Mouse (Mus musculus): ENCODE results near the gene Ing3. TPM values are rescaled to one million over a fixed set of nuclear protein-coding genes. Genes with fewer than 3 reads are reported as not detected.

The Ing3 gene
- polyA plus RNA-seq, 1 experiment, result 11.0 TPM

DNA sequence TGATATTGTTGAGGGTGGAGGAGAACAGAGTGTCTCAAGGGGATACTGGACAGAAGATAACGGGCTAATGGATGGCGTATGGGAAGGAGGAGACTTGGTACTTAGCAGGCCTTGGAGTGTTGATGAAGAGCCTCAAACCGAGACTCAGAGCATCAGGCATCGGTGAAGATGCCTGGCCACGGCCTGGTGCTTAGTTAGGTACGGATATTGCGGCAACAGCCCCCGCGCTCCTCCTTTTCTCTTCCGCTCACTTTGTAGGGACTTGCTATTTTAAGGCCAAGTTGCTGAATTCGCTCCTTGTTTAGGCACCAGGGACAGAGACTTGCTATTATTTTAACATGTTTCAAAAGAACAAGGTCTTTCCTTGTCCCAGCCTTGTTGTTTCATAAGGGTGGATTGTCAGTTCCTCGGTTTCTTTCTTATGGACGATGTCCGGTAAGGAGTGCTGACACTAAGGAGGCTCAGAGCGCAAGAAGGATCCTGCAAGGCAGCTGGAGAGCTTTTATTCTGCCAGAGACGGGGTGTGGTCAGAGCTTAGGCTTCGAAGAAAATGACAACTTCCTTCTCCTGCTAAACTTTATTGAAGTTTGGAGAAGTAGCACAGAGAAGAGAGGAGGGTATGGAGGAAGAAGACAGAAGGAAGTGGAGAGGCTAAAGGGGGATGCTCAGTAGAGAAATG lies 53.3 kb downstream of the Ing3 start:
- WGBS, result 49% methylated on average over 17 of the region's 17 CpGs
- Histone ChIP-seq H3K4me3 (ENCODE audit: insufficient read depth, low read depth, low read length) (no peak overlapping the region), H3K27ac (ENCODE audit: insufficient read depth, low read depth, low read length) (peak overlapping the region; percentile 49; the same call in 1 of the 2 replicates), H3K27me3 (replicated peaks; ENCODE audit: control insufficient read depth, insufficient read depth, low read length) (no peaks in the 10 kb centered on the region), H3K4me1 (ENCODE audit: control insufficient read depth, insufficient read depth, low read length) (0 out of 2 replicates have a peak, but pooled peaks cover 2% of the 10 kb centered on the region), H3K36me3 (ENCODE audit: control insufficient read depth, insufficient read depth, low read length) (no peaks in the 10 kb centered on the region)
- no peak for DNase-seq
- TF ChIP-seq POLR2A (IDR thresholded peaks at IDR 0.05; ENCODE audit: low read depth, low read length) (no peak), CTCF (conservative IDR thresholded peaks at IDR 0.05; ENCODE audit: insufficient read depth, insufficient read length, low read depth, low read length) (no peak)

DNA sequence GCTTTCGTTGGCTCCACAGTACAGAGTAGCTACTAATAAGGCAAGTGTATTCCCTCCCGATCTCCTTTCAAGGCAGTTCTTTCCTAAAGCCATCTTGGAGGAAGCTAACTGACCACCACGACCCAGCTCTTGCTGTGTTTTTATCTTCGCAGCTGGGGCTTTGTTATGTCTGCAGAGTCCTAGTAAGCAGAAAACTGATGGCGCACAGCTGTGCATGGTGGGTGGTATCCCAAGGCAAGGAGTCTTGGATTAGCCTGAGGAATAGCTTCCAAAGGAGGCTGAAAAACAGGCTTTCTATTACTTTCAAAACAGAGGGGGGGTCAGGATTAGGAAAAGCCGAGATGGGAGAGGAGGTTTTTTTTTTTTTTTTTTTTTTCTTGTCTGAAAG lies 53.8 kb downstream of the Ing3 start:
- Histone ChIP-seq H3K27me3 (replicated peaks; ENCODE audit: control insufficient read depth, insufficient read depth, low read length) (no peaks in the 10 kb centered on the region), H3K27ac (ENCODE audit: insufficient read depth, low read depth, low read length) (peak overlapping the region; percentile 49; the same call in 1 of the 2 replicates), H3K4me1 (ENCODE audit: control insufficient read depth, insufficient read depth, low read length) (0 out of 2 replicates have a peak, but pooled peaks cover 2% of the 10 kb centered on the region), H3K4me3 (ENCODE audit: insufficient read depth, low read depth, low read length) (no peak overlapping the region), H3K36me3 (ENCODE audit: control insufficient read depth, insufficient read depth, low read length) (no peaks in the 10 kb centered on the region)
- WGBS, result 30% methylated on average over 6 of the region's 6 CpGs
- DNase-seq, result peak; percentile 42
- no peak for TF ChIP-seq POLR2A (IDR thresholded peaks at IDR 0.05; ENCODE audit: low read depth, low read length)
- TF ChIP-seq CTCF (conservative IDR thresholded peaks at IDR 0.05; ENCODE audit: insufficient read depth, insufficient read length, low read depth, low read length), result no peak

DNA sequence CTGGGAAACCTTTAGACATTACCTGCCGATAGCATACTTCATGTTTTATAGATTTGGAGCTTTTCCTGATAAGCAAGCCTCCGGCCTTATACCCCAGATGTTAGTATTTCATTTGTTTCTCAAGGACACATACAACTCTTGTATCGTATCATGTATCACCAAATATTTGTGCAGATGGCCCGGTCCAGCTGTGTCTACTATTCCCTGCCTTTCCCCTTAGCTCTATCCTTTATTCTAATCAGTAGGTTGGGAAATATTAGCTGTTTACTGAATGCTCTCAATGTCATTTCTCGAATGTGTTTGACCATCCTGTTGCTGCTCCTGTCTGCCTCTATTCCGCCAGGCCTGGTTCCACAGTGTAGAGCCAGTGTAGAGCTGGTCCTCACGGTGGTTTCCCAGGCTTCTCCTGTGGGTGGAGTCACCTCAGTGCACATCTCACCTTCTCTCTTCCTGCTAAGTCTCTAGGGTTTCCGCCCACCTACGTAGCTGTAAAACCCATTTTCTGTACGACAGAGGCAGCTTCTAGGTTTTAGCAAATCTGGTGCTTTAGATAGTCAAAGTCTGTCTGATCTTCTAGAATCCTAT lies 54.7 kb downstream of the Ing3 start:
- 0 out of 2 replicates have a peak, but pooled peaks cover 2% of the 10 kb centered on the region for H3K4me1 ChIP-seq (ENCODE audit: control insufficient read depth, insufficient read depth, low read length)
- no peaks in the 10 kb centered on the region for H3K27me3 ChIP-seq (replicated peaks; ENCODE audit: control insufficient read depth, insufficient read depth, low read length)
- no peak overlapping the region for H3K4me3 ChIP-seq (ENCODE audit: insufficient read depth, low read depth, low read length)
- 67% methylated on average over 10 of the region's 10 CpGs for WGBS
- H3K36me3 ChIP-seq (ENCODE audit: control insufficient read depth, insufficient read depth, low read length), result no peaks in the 10 kb centered on the region
- no peak overlapping the region for H3K27ac ChIP-seq (ENCODE audit: insufficient read depth, low read depth, low read length)
- DNase-seq, result no peak
- TF ChIP-seq POLR2A (IDR thresholded peaks at IDR 0.05; ENCODE audit: low read depth, low read length) (no peak), CTCF (conservative IDR thresholded peaks at IDR 0.05; ENCODE audit: insufficient read depth, insufficient read length, low read depth, low read length) (no peak)

DNA sequence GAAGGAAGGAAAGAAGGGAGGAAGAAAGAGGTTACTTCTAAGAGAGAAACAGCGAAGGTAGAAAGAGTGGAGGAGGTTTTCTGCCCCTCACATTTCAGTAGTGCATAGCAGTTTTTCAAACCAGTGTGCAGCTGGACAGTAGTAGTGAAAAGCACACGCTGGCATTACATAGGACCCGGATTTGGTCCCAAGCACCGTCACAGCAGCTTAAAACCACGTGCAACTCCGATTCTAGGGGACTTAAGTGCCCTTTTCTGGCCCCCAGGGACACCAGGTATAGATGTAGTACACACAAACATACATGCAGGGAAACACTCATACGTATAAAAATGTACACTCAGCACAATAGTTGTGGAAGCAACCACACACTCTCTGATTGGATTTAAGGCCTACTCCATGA lies 59.0 kb downstream of the Ing3 start:
- WGBS, result 88% methylated on average over 7 of the region's 7 CpGs
- no peak for DNase-seq
- H3K27ac ChIP-seq (ENCODE audit: insufficient read depth, low read depth, low read length), result no peak overlapping the region
- no peak for TF ChIP-seq CTCF (conservative IDR thresholded peaks at IDR 0.05; ENCODE audit: insufficient read depth, insufficient read length, low read depth, low read length)
- no peaks in the 10 kb centered on the region for H3K4me1 ChIP-seq (ENCODE audit: control insufficient read depth, insufficient read depth, low read length)
- H3K36me3 ChIP-seq (ENCODE audit: control insufficient read depth, insufficient read depth, low read length), result no peaks in the 10 kb centered on the region
- no peak overlapping the region for H3K4me3 ChIP-seq (ENCODE audit: insufficient read depth, low read depth, low read length)
- no peaks in the 10 kb centered on the region for H3K27me3 ChIP-seq (replicated peaks; ENCODE audit: control insufficient read depth, insufficient read depth, low read length)

DNA sequence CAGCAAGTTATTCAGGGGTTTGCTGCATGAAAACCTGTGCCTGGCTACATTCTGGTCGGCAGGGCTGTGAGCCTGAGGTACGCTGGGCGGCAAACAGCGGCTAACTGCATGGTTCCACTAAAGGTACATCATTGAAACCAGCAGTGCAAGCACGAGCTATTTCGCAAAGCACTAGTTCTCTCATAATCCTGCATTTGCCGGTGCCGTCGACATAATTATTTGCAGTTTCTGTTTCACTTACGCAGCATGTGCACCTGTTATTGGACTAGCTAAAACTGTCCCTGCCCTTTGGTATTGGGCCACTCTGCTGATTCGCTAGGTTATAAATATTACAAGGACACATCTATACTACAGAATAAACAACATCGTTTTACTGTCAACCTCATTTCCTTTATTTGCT lies 60.9 kb downstream of the Ing3 start:
- no peak for TF ChIP-seq CTCF (conservative IDR thresholded peaks at IDR 0.05; ENCODE audit: insufficient read depth, insufficient read length, low read depth, low read length)
- TF ChIP-seq POLR2A (IDR thresholded peaks at IDR 0.05; ENCODE audit: low read depth, low read length), result no peak
- Histone ChIP-seq H3K27ac (ENCODE audit: insufficient read depth, low read depth, low read length) (no peak overlapping the region), H3K4me3 (ENCODE audit: insufficient read depth, low read depth, low read length) (0 out of 2 replicates have a peak overlapping the region, but pooled peaks have one; percentile 11), H3K27me3 (replicated peaks; ENCODE audit: control insufficient read depth, insufficient read depth, low read length) (no peaks in the 10 kb centered on the region), H3K36me3 (ENCODE audit: control insufficient read depth, insufficient read depth, low read length) (no peaks in the 10 kb centered on the region), H3K4me1 (ENCODE audit: control insufficient read depth, insufficient read depth, low read length) (no peaks in the 10 kb centered on the region)
- no peak for DNase-seq
- 81% methylated on average over 12 of the region's 12 CpGs for WGBS

DNA sequence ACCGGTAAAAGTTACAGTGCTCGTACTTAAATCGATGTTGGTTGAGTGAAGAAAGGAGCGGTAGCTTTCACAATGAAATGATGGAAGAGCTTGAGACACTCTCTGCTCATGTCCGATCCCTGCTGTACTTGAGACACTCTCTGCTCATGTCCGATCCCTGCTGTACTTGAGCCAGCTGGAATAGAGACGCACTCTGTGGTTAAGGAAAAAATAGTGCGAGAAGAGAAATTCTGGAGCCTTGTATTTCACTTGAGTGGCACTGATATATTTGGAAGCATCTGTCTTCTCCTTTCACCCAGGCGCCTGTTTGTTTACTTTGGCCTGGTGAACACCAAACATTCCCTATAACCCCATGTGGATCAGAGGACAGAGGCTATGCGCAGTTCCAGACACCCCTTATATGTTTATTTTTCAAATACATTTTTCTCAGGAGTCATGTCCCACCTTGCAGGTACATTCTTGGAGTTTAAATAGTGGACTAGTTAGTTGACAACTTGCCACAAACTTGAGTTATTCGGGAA lies 61.5 kb downstream of the Ing3 start:
- H3K27ac ChIP-seq (ENCODE audit: insufficient read depth, low read depth, low read length), result 0 out of 2 replicates have a peak overlapping the region, but pooled peaks have one; percentile 31
- H3K4me1 ChIP-seq (ENCODE audit: control insufficient read depth, insufficient read depth, low read length), result no peaks in the 10 kb centered on the region
- TF ChIP-seq POLR2A (IDR thresholded peaks at IDR 0.05; ENCODE audit: low read depth, low read length) (no peak), CTCF (conservative IDR thresholded peaks at IDR 0.05; ENCODE audit: insufficient read depth, insufficient read length, low read depth, low read length) (no peak)
- DNase-seq, result peak; percentile 44
- no peaks in the 10 kb centered on the region for H3K27me3 ChIP-seq (replicated peaks; ENCODE audit: control insufficient read depth, insufficient read depth, low read length)
- no peak overlapping the region for H3K4me3 ChIP-seq (ENCODE audit: insufficient read depth, low read depth, low read length)
- WGBS, result 82% methylated on average over 11 of the region's 11 CpGs
- no peaks in the 10 kb centered on the region for H3K36me3 ChIP-seq (ENCODE audit: control insufficient read depth, insufficient read depth, low read length)

DNA sequence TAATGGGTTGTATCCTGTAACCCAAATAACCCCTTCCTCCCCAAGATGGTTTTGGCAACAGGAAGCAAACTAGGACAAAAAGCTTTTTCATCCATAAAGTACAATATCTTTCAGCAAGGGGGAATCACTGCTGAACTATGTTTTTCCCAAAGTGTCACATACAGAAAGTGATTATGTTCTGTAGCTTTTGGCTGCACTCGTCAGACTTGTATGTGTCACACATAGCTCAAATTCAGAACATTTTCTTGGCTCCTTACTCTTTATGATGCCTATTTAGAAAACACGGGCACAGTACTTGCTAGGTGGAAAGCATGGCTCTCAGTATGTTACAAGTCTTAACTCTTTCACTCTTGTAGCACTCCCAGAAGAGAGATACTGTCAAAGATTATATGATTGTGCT lies 62.2 kb downstream of the Ing3 start:
- H3K27me3 ChIP-seq (replicated peaks; ENCODE audit: control insufficient read depth, insufficient read depth, low read length), result no peaks in the 10 kb centered on the region
- H3K4me3 ChIP-seq (ENCODE audit: insufficient read depth, low read depth, low read length), result no peak overlapping the region
- H3K4me1 ChIP-seq (ENCODE audit: control insufficient read depth, insufficient read depth, low read length), result no peaks in the 10 kb centered on the region
- TF ChIP-seq CTCF (conservative IDR thresholded peaks at IDR 0.05; ENCODE audit: insufficient read depth, insufficient read length, low read depth, low read length) (no peak), POLR2A (IDR thresholded peaks at IDR 0.05; ENCODE audit: low read depth, low read length) (no peak)
- 51% methylated on average over 2 of the region's 2 CpGs for WGBS
- no peak overlapping the region for H3K27ac ChIP-seq (ENCODE audit: insufficient read depth, low read depth, low read length)
- no peak for DNase-seq
- no peaks in the 10 kb centered on the region for H3K36me3 ChIP-seq (ENCODE audit: control insufficient read depth, insufficient read depth, low read length)
